Comparison of ENCODE assay signal across 18 mouse cellular contexts in the genomic region with DNA sequence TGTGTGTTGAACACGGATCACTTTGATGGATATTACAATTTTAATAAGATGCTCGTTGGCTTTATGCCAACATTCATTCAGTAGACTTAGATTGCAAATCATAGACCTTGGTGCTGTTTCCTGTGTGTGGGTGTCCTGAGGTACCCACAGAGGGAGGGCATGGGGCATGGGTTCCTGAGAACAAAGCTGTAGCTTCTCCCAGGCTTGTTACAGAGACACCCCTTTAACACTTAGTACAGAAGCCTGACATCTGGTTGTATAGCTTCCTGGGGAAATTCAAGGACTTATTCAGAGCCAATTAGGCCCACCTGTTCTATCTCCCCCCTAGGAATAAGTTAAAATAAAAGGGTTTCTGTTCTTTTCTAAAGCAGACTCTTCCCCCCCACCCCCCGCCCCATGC.
A peak's percentile ranks its signal among the peaks of the same experiment; 100 is the strongest.
DNase-seq lines count a peak whose midpoint lies in the region; ATAC-seq and TF ChIP-seq lines count a peak whose summit lies in the region.
"Had no signal": no experiment of that assay in that cellular context is flagged by ENCODE, and none has a peak within 500 bp of the region (broad histone marks: within the 10 kb centered on the region; RNA-seq: fewer than 3 reads in every experiment).

No protein-coding gene starts in this region.

- no peak; the same call in 1 of the 2 replicates for ATAC-seq in forebrain, embryonic 14.5 days
- peak; percentile 55; the same call in 1 of the 2 replicates for ATAC-seq in midbrain, embryonic 13.5 days
- ATAC-seq in midbrain, postnatal 0 days (ENCODE audit: low FRiP score) = no peak
- peak; percentile 66 for ATAC-seq in forebrain, embryonic 16.5 days

- DNase-seq in forebrain, embryonic 14.5 days (ENCODE audit: low spot score) = peak; percentile 36
- DNase-seq in forebrain, embryonic 10.5 days (ENCODE audit: extremely low spot score, low spot score) = no peak
- DNase-seq in midbrain, postnatal 0 days (ENCODE audit: low spot score) = no peak
- peak; percentile 48 for DNase-seq in brain, embryonic 14.5 days (ENCODE audit: low read depth)
- no peak for DNase-seq in right cerebral cortex, postnatal 4 days
- no peak for DNase-seq in ovary, postnatal 36 days (ENCODE audit: low spot score)
- DNase-seq: adrenal gland, adult 2 months; adrenal gland, postnatal 10 days; adrenal gland, postnatal 25 days; cerebellum, adult 11-12 months; cerebellum, adult 2 months; cerebellum, adult 9-10 months; cerebellum, postnatal 10 days; cerebellum, postnatal 25 days had no signal

- no peak overlapping the region for H3K4me2 ChIP-seq in forebrain, embryonic 14.5 days (ENCODE audit: low read length)
- H3K4me2 ChIP-seq in midbrain, embryonic 13.5 days (replicated peaks) = no peak overlapping the region
- no peak overlapping the region for H3K4me2 ChIP-seq in midbrain, postnatal 0 days (ENCODE audit: low read depth, low read length, poor library complexity, severe bottlenecking)
- H3K4me2 ChIP-seq in forebrain, embryonic 16.5 days (ENCODE audit: low read length) = no peak overlapping the region
- H3K4me2 ChIP-seq: embryonic facial prominence, embryonic 12.5 days had no signal

- no peaks in the 10 kb centered on the region for H3K4me1 ChIP-seq in forebrain, embryonic 14.5 days (ENCODE audit: control insufficient read depth, insufficient read depth, low read length)
- no peaks in the 10 kb centered on the region for H3K4me1 ChIP-seq in forebrain, embryonic 10.5 days
- H3K4me1 ChIP-seq in midbrain, embryonic 13.5 days (replicated peaks) = peaks cover 10% of the 10 kb centered on the region
- no peaks in the 10 kb centered on the region for H3K4me1 ChIP-seq in midbrain, postnatal 0 days (ENCODE audit: insufficient read depth, low read length)
- peaks cover 5% of the 10 kb centered on the region for H3K4me1 ChIP-seq in forebrain, embryonic 16.5 days (replicated peaks; ENCODE audit: control insufficient read depth, insufficient read depth, low read length)
- H3K4me1 ChIP-seq: embryonic facial prominence, embryonic 10.5 days; embryonic facial prominence, embryonic 12.5 days had no signal

- H3K9ac ChIP-seq in forebrain, embryonic 14.5 days (ENCODE audit: low read length) = no peak overlapping the region
- no peak overlapping the region for H3K9ac ChIP-seq in midbrain, embryonic 13.5 days (replicated peaks)
- H3K9ac ChIP-seq in midbrain, postnatal 0 days (replicated peaks; ENCODE audit: low read length, poor library complexity, severe bottlenecking) = no peak overlapping the region
- no peak overlapping the region for H3K9ac ChIP-seq in forebrain, embryonic 16.5 days (replicated peaks; ENCODE audit: low read depth, low read length)
- H3K9ac ChIP-seq: embryonic facial prominence, embryonic 12.5 days had no signal

- H3K27me3 ChIP-seq in forebrain, embryonic 14.5 days (replicated peaks; ENCODE audit: control insufficient read depth, insufficient read depth, low read length) = no peaks in the 10 kb centered on the region; the same call in 1 of the 2 replicates
- H3K27me3 ChIP-seq in forebrain, embryonic 10.5 days (ENCODE audit: poor library complexity, severe bottlenecking) = no peaks in the 10 kb centered on the region
- no peaks in the 10 kb centered on the region for H3K27me3 ChIP-seq in midbrain, embryonic 13.5 days
- no peaks in the 10 kb centered on the region for H3K27me3 ChIP-seq in midbrain, postnatal 0 days (ENCODE audit: insufficient read depth, low read length)
- 0 out of 2 replicates have a peak, but pooled peaks cover 4% of the 10 kb centered on the region for H3K27me3 ChIP-seq in forebrain, embryonic 16.5 days (replicated peaks; ENCODE audit: control insufficient read depth, insufficient read depth, low read length)
- H3K27me3 ChIP-seq: embryonic facial prominence, embryonic 12.5 days had no signal

- no peak for TF ChIP-seq POLR2A in brain, embryonic 14.5 days (IDR thresholded peaks at IDR 0.05; ENCODE audit: borderline replicate concordance, extremely low read depth, insufficient read depth, insufficient read length, poor library complexity, severe bottlenecking)

- no peak overlapping the region for H3K27ac ChIP-seq in forebrain, embryonic 14.5 days (ENCODE audit: low read depth, low read length)
- no peak overlapping the region for H3K27ac ChIP-seq in forebrain, embryonic 10.5 days
- H3K27ac ChIP-seq in midbrain, embryonic 13.5 days = no peak overlapping the region
- H3K27ac ChIP-seq in midbrain, postnatal 0 days (ENCODE audit: low read depth, low read length) = no peak overlapping the region
- no peak overlapping the region for H3K27ac ChIP-seq in forebrain, embryonic 16.5 days (ENCODE audit: low read length)
- H3K27ac ChIP-seq: embryonic facial prominence, embryonic 10.5 days; embryonic facial prominence, embryonic 12.5 days had no signal

- H3K9me3 ChIP-seq in forebrain, embryonic 14.5 days (replicated peaks; ENCODE audit: control insufficient read depth, low read length) = no peaks in the 10 kb centered on the region
- H3K9me3 ChIP-seq in forebrain, embryonic 10.5 days = no peaks in the 10 kb centered on the region
- no peaks in the 10 kb centered on the region for H3K9me3 ChIP-seq in midbrain, embryonic 13.5 days
- no peaks in the 10 kb centered on the region for H3K9me3 ChIP-seq in midbrain, postnatal 0 days (ENCODE audit: low read length)
- H3K9me3 ChIP-seq in forebrain, embryonic 16.5 days (ENCODE audit: control insufficient read depth, low read length) = no peaks in the 10 kb centered on the region
- H3K9me3 ChIP-seq: embryonic facial prominence, embryonic 10.5 days; embryonic facial prominence, embryonic 12.5 days had no signal

- H3K4me3 ChIP-seq in forebrain, embryonic 14.5 days (ENCODE audit: low read depth, low read length) = no peak overlapping the region
- H3K4me3 ChIP-seq in forebrain, embryonic 10.5 days = no peak overlapping the region
- H3K4me3 ChIP-seq in midbrain, embryonic 13.5 days (replicated peaks) = no peak overlapping the region
- H3K4me3 ChIP-seq in midbrain, postnatal 0 days (ENCODE audit: low read depth, low read length) = no peak overlapping the region
- no peak overlapping the region for H3K4me3 ChIP-seq in forebrain, embryonic 16.5 days (replicated peaks; ENCODE audit: low read length)
- H3K4me3 ChIP-seq: embryonic facial prominence, embryonic 10.5 days; embryonic facial prominence, embryonic 12.5 days had no signal

- 61% methylated on average over 3 of the region's 3 CpGs for WGBS in forebrain, embryonic 14.5 days
- 87% methylated on average over 3 of the region's 3 CpGs for WGBS in forebrain, embryonic 10.5 days
- WGBS in midbrain, embryonic 13.5 days = 54% methylated on average over 3 of the region's 3 CpGs
- WGBS in midbrain, postnatal 0 days = 25% methylated on average over 3 of the region's 3 CpGs
- WGBS in forebrain, embryonic 16.5 days = 55% methylated on average over 3 of the region's 3 CpGs

- no peaks in the 10 kb centered on the region for H3K36me3 ChIP-seq in forebrain, embryonic 14.5 days (ENCODE audit: control insufficient read depth, insufficient read depth, low read length)
- no peaks in the 10 kb centered on the region for H3K36me3 ChIP-seq in forebrain, embryonic 10.5 days (replicated peaks)
- no peaks in the 10 kb centered on the region for H3K36me3 ChIP-seq in midbrain, embryonic 13.5 days
- no peaks in the 10 kb centered on the region for H3K36me3 ChIP-seq in midbrain, postnatal 0 days (ENCODE audit: insufficient read depth, low read length)
- H3K36me3 ChIP-seq in forebrain, embryonic 16.5 days (ENCODE audit: control insufficient read depth, insufficient read depth) = no peaks in the 10 kb centered on the region
- H3K36me3 ChIP-seq: embryonic facial prominence, embryonic 10.5 days; embryonic facial prominence, embryonic 12.5 days had no signal

- no peak for TF ChIP-seq CTCF in midbrain, postnatal 0 days (IDR thresholded peaks at IDR 0.05)
- no peak for TF ChIP-seq CTCF in brain, embryonic 14.5 days (IDR thresholded peaks at IDR 0.05; ENCODE audit: borderline replicate concordance, extremely low read depth, insufficient read depth, insufficient read length)

Comparison
In these comparisons a context has a peak if more than half of its experiments do, and no peak if none do; other contexts are left out.
1. ATAC-seq: peak in midbrain, embryonic 13.5 days (single experiment) and forebrain, embryonic 16.5 days (single experiment); none in forebrain, embryonic 14.5 days (single experiment) and midbrain, postnatal 0 days (single experiment).
2. DNase-seq: peak in forebrain, embryonic 14.5 days (single experiment) and brain, embryonic 14.5 days (single experiment); none in forebrain, embryonic 10.5 days (single experiment), midbrain, postnatal 0 days (single experiment), right cerebral cortex, postnatal 4 days (single experiment) and ovary, postnatal 36 days (single experiment).